Mouse (Mus musculus) ES-E14 (cell line): Measurements from ENCODE around the gene Nek6.

ENCODE experiments used
- CHD2 ChIP-seq: IDR thresholded peaks from 2 replicates; pipeline ENCODE4 v1.6.1; 2014; ENCODE audit warnings: mild to moderate bottlenecking, low read depth, low read length, inconsistent platforms
- HCFC1 ChIP-seq: IDR thresholded peaks from 2 replicates; pipeline ENCODE4 v1.6.1; 2012; ENCODE audit warnings: low read length, inconsistent platforms, borderline replicate concordance; ENCODE audit not compliant: insufficient read depth
- MAFK ChIP-seq: IDR thresholded peaks from 2 replicates; pipeline ENCODE4 v1.6.1; 2014; ENCODE audit warnings: mild to moderate bottlenecking, low read depth, low read length, inconsistent platforms; ENCODE audit not compliant: insufficient read depth
- ZC3H11A ChIP-seq: IDR thresholded peaks from 2 replicates; pipeline ENCODE4 v1.6.1; 2012; ENCODE audit warnings: low read depth, mild to moderate bottlenecking, inconsistent platforms, low read length, borderline replicate concordance
- ZNF384 ChIP-seq: IDR thresholded peaks from 2 replicates; pipeline ENCODE4 v1.6.1; 2012; ENCODE audit warnings: low read depth, low read length, inconsistent platforms

DNA sequence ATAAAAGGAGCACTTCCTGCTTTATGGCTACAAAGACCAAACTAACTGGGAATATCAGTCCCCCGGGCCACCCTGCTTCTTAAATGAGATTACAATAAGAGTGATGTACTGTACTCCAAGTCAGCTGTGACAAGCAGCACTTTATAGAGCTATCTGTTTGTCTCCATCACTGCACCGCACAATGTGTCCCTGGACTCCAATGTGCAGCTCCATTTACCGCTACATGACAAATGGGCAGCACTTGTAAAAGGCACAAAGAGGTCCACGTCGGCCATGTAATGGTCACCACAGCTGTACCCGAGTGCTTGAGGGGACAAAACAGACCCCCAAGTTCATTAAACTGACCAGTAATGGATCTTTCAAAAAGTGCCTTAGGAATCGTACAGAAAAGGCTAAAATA, 83.4 kb downstream of the Nek6 start:
- TF ChIP-seq ZNF384 (no peak), MAFK (no peak), CHD2 (no peak), HCFC1 (no peak), ZC3H11A (no peak)
